Comparison of ENCODE assay signal across 10 mouse cellular contexts in the genomic region with DNA sequence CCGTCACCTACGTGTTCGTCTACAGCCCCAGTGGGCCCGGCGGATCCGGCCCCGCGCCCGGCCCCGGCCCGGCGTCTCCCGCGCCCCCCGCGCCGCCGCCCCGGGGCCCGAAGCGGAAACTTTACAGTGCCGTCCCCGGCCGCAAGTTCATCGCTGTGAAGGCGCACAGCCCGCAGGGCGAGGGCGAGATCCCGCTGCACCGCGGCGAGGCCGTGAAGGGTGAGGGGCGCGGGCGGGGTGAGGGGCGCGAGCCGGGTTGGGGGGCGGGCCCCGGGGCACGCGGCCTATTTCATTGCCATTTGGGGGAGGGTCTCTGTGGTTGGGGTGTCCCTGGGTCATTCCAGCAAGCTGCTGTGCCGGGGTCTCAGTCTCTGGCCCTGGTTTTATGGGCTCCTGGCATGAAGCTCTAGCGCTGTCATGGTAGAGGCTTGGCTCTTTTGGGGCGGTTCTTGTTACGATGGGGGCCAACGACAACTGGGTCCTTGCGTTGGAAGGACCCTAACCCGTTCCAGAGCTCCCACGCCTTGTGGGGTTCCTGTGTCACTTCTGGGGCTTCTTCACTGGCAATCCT. TPM values are rescaled to one million over a fixed set of nuclear protein-coding genes. Genes with fewer than 3 reads are reported as not detected.
DNase-seq lines count a peak whose midpoint lies in the region; ATAC-seq and TF ChIP-seq lines count a peak whose summit lies in the region.
"Had no signal": no experiment of that assay in that cellular context is flagged by ENCODE, and none has a peak within 500 bp of the region (broad histone marks: within the 10 kb centered on the region; RNA-seq: fewer than 3 reads in every experiment).

No protein-coding gene starts in this region.

- no peak for TF ChIP-seq POLR2A in kidney, adult 2 months (IDR thresholded peaks at IDR 0.05; ENCODE audit: low read depth, low read length)

- no peaks in the 10 kb centered on the region; the same call in 1 of the 2 replicates for H3K36me3 ChIP-seq in ES-E14 (ENCODE audit: control insufficient read depth, insufficient read depth, low read length, poor library complexity, severe bottlenecking)
- no peaks in the 10 kb centered on the region for H3K36me3 ChIP-seq in hindbrain, embryonic 11.5 days (ENCODE audit: control insufficient read depth, insufficient read depth, low read length)
- no peaks in the 10 kb centered on the region for H3K36me3 ChIP-seq in midbrain, embryonic 12.5 days
- no peaks in the 10 kb centered on the region for H3K36me3 ChIP-seq in kidney, adult 2 months (ENCODE audit: control insufficient read depth, insufficient read depth, low read length)

- H3K9me3 ChIP-seq in ES-E14 (ENCODE audit: control insufficient read depth, insufficient read depth, low read depth, low read length): no peaks in the 10 kb centered on the region
- no peaks in the 10 kb centered on the region for H3K9me3 ChIP-seq in hindbrain, embryonic 11.5 days (ENCODE audit: control insufficient read depth, low read length)
- no peaks in the 10 kb centered on the region for H3K9me3 ChIP-seq in midbrain, embryonic 12.5 days

- 3% methylated on average over 30 of the region's 52 CpGs for WGBS in hindbrain, embryonic 11.5 days
- 4% methylated on average over 49 of the region's 52 CpGs for WGBS in midbrain, embryonic 12.5 days
- WGBS in kidney, adult 2 months: 36% methylated on average over 52 of the region's 52 CpGs

- DNase-seq in embryo, embryonic 11 days: peak; percentile 37
- no peak for DNase-seq in embryo, embryonic 10.5 days (ENCODE audit: low spot score)
- no peak for DNase-seq in ES-E14 (ENCODE audit: low read depth, low spot score)
- DNase-seq in hindbrain, embryonic 11.5 days (ENCODE audit: low spot score): peak; percentile 41
- DNase-seq in urinary bladder, postnatal 25 days (ENCODE audit: low spot score): no peak
- no peak for DNase-seq in kidney, adult 2 months
- DNase-seq: B cell, adult 2 months; kidney, adult 9 months had no signal

- peaks cover 9% of the 10 kb centered on the region for H3K27me3 ChIP-seq in hindbrain, embryonic 11.5 days (ENCODE audit: control insufficient read depth, insufficient read depth, low read length)
- H3K27me3 ChIP-seq in midbrain, embryonic 12.5 days: peaks cover 49% of the 10 kb centered on the region
- H3K27me3 ChIP-seq in kidney, adult 2 months (replicated peaks; ENCODE audit: control insufficient read depth, insufficient read depth, low read length): no peaks in the 10 kb centered on the region

- ATAC-seq in hindbrain, embryonic 11.5 days (ENCODE audit: low FRiP score): no peak
- ATAC-seq in midbrain, embryonic 12.5 days (ENCODE audit: low FRiP score, low read depth): peak; percentile 44
- ATAC-seq in frontal cortex, adult (ENCODE audit: low TSS enrichment): no peak

- H3K4me1 ChIP-seq in ES-E14 (ENCODE audit: control insufficient read depth in 2 of 2, insufficient read depth in 2 of 2, low read length in 2 of 2, poor library complexity in 1 of 2): no peaks in the 10 kb centered on the region; a peak in 1 of 4 replicates
- H3K4me1 ChIP-seq in hindbrain, embryonic 11.5 days (replicated peaks; ENCODE audit: control insufficient read depth, insufficient read depth, low read length): no peaks in the 10 kb centered on the region
- H3K4me1 ChIP-seq in midbrain, embryonic 12.5 days: peaks cover 15% of the 10 kb centered on the region
- H3K4me1 ChIP-seq in kidney, adult 2 months (ENCODE audit: control insufficient read depth, insufficient read depth, low read length): no peaks in the 10 kb centered on the region

- H3K4me2 ChIP-seq in hindbrain, embryonic 11.5 days (replicated peaks; ENCODE audit: low read depth, low read length): peak overlapping the region; percentile 95
- H3K4me2 ChIP-seq in midbrain, embryonic 12.5 days (replicated peaks): peak overlapping the region; percentile 96

- no peak overlapping the region for H3K27ac ChIP-seq in ES-E14 (ENCODE audit: insufficient read depth, low read depth, low read length, poor library complexity, severe bottlenecking)
- no peak overlapping the region for H3K27ac ChIP-seq in hindbrain, embryonic 11.5 days (ENCODE audit: low read depth, low read length)
- H3K27ac ChIP-seq in midbrain, embryonic 12.5 days (replicated peaks): no peak overlapping the region
- H3K27ac ChIP-seq in kidney, adult 2 months (ENCODE audit: insufficient read depth, low read depth, low read length): no peak overlapping the region

- TF ChIP-seq CTCF in kidney, adult 2 months (conservative IDR thresholded peaks at IDR 0.05; ENCODE audit: insufficient read depth, insufficient read length, low read depth, low read length): no peak

- peak overlapping the region; percentile 54 for H3K9ac ChIP-seq in ES-E14 (ENCODE audit: insufficient read depth, low read depth, low read length, poor library complexity, severe bottlenecking)
- peak overlapping the region; percentile 49 for H3K9ac ChIP-seq in hindbrain, embryonic 11.5 days (ENCODE audit: low read depth, low read length)
- peak overlapping the region; percentile 58 for H3K9ac ChIP-seq in midbrain, embryonic 12.5 days (replicated peaks)

- H3K4me3 ChIP-seq in ES-E14 (ENCODE audit: insufficient read depth in 1 of 2, low read depth in 1 of 2, low read length in 2 of 2, poor library complexity in 1 of 2, severe bottlenecking in 1 of 2): peak overlapping the region; percentile 48 to 80; a peak in 3 of 4 replicates
- H3K4me3 ChIP-seq in hindbrain, embryonic 11.5 days (ENCODE audit: low read depth, low read length): peak overlapping the region; percentile 49
- H3K4me3 ChIP-seq in midbrain, embryonic 12.5 days: peak overlapping the region; percentile 62
- no peak overlapping the region for H3K4me3 ChIP-seq in kidney, adult 2 months (ENCODE audit: insufficient read depth, low read depth, low read length)

- in situ Hi-C loops in ES-E14 (cut with MboI; ENCODE audit: low sequenced_read_pairs in 2 of 2, unreplicated experiment in 2 of 2): no loop called here

TF ChIP-seq in ES-E14, 5 proteins besides CTCF, POLR2A, EP300 and RAD21:
- no peak for TF ChIP-seq HCFC1 (IDR thresholded peaks at IDR 0.05; ENCODE audit: borderline replicate concordance, insufficient read depth, low read length)
- TF ChIP-seq ZC3H11A (IDR thresholded peaks at IDR 0.05; ENCODE audit: borderline replicate concordance, low read depth, low read length): no peak
- TF ChIP-seq ZNF384 (IDR thresholded peaks at IDR 0.05; ENCODE audit: low read depth, low read length): no peak
- TF ChIP-seq MAFK (IDR thresholded peaks at IDR 0.05; ENCODE audit: insufficient read depth, low read depth, low read length): no peak

RNA-seq across cellular contexts. Expression of gene Shank3, which starts 24.7 kb away (rescaled TPM):
- 6.4 and 6.7 TPM in 2 replicates for total RNA-seq in ES-E14 (2012; rRNA removed)
- 2.8 and 3.5 TPM in 2 replicates for polyA plus RNA-seq in hindbrain, embryonic 11.5 days (2014; fragmentation: Nextera tagmentation; extraction: Ambion mirVana)
- polyA plus RNA-seq in midbrain, embryonic 12.5 days (2016; fragmentation: Nextera tagmentation; extraction: Ambion mirVana): 6.9 and 8.0 TPM in 2 replicates
- 18.0 and 19.5 TPM in 2 replicates for polyA plus RNA-seq in kidney, adult 2 months (2012; rRNA removed)

RNA-seq across cellular contexts. Expression of gene Acr, which starts 44.0 kb away (rescaled TPM):
- 0.21 TPM in 1 of 2 replicates, not detected in the other for total RNA-seq in ES-E14 (2012; rRNA removed)
- 0.39 and 0.76 TPM in 2 replicates for polyA plus RNA-seq in hindbrain, embryonic 11.5 days (2014; fragmentation: Nextera tagmentation; extraction: Ambion mirVana)
- 0.74 and 1.3 TPM in 2 replicates for polyA plus RNA-seq in midbrain, embryonic 12.5 days (2016; fragmentation: Nextera tagmentation; extraction: Ambion mirVana)
- 0.58 and 0.74 TPM in 2 replicates for polyA plus RNA-seq in kidney, adult 2 months (2012; rRNA removed)

RNA-seq across cellular contexts. Expression of gene Arsa, which starts 46.9 kb away (rescaled TPM):
- 11.7 and 15.2 TPM in 2 replicates for total RNA-seq in ES-E14 (2012; rRNA removed)
- 10.0 and 10.4 TPM in 2 replicates for polyA plus RNA-seq in hindbrain, embryonic 11.5 days (2014; fragmentation: Nextera tagmentation; extraction: Ambion mirVana)
- 13.7 and 14.1 TPM in 2 replicates for polyA plus RNA-seq in midbrain, embryonic 12.5 days (2016; fragmentation: Nextera tagmentation; extraction: Ambion mirVana)
- polyA plus RNA-seq in kidney, adult 2 months (2012; rRNA removed): 26.0 and 30.0 TPM in 2 replicates

Comparison
In these comparisons a context has a peak if more than half of its experiments do, and no peak if none do; other contexts are left out.
1. DNase-seq: peak in embryo, embryonic 11 days (single experiment) and hindbrain, embryonic 11.5 days (single experiment); none in embryo, embryonic 10.5 days (single experiment), ES-E14 (single experiment), urinary bladder, postnatal 25 days (single experiment) and kidney, adult 2 months (single experiment).
2. Peak in every context shown above with its lines, with median percentiles within 50 percentile points of each other: H3K9ac ChIP-seq.